Mouse (Mus musculus): ENCODE measurements around the gene Mettl7a3.
"Not testable (repeated sequence)": the region's sequence is repeated elsewhere in the genome, so short reads cannot be mapped to it uniquely, and the experiment has no call there.

Gene Mettl7a3

GRCm38 (mm10) chr15:100320295-100320905 lies 14.3 kb upstream of the Mettl7a3 start:
- ChIA-PET CTCF (interaction anchor here in 2 of 4 experiments (0.6 to 1.7 kb wide), 11 partner anchors 12 to 282 kb away, joined by 3 to 7 read pairs (median 4); partner anchors contain the start of gene Dip2b (in 2 of the 2)), POLR2A (interaction anchor here in 3 of 4 experiments (0.5 to 2.7 kb wide), 12 partner anchors 12 to 596 kb away, joined by 3 to 7 read pairs (median 3); partner anchors contain the start of gene Tmprss12 (in 1 of the 3))

GRCm38 (mm10) chr15:100321134-100321533 lies 13.6 kb upstream of the Mettl7a3 start:
- ChIA-PET CTCF (interaction anchor here in 3 of 4 experiments (0.5 to 1.7 kb wide), 12 partner anchors 13 to 283 kb away, joined by 3 to 7 read pairs (median 4); partner anchors contain the start of gene Dip2b (in 2 of the 3)), POLR2A (interaction anchor here in 3 of 4 experiments (0.6 to 2.7 kb wide), 8 partner anchors 13 to 597 kb away, joined by 3 to 7 read pairs (median 3); no protein-coding TSS in a partner anchor)

GRCm38 (mm10) chr15:100324021-100324591 lies 10.6 kb upstream of the Mettl7a3 start:
- CTCF ChIA-PET = interaction anchor here (0.5 to 2.0 kb wide), 19 partner anchors 9 to 1688 kb away, joined by 3 to 9 read pairs (median 3); partner anchors contain the start of genes Dip2b (in 1 of the 4) and Mettl7a1 (in 1 of the 4)
- POLR2A ChIA-PET = interaction anchor here (0.5 to 1.8 kb wide), 29 partner anchors 9 to 724 kb away, joined by 3 to 8 read pairs (median 4); partner anchors contain the start of genes Atf1 (in 2 of the 4), Tmprss12 (in 2 of the 4) and Cox14 (in 1 of the 4)

GRCm38 (mm10) chr15:100325235-100325634 lies 9.5 kb upstream of the Mettl7a3 start:
- CTCF ChIA-PET = interaction anchor here in 2 of 4 experiments (1.0 to 1.3 kb wide), 3 partner anchors 44 to 126 kb away, joined by 3 read pairs; no protein-coding TSS in a partner anchor
- POLR2A ChIA-PET = interaction anchor here (0.6 to 1.6 kb wide), 14 partner anchors 21 to 600 kb away, joined by 3 to 6 read pairs (median 4); partner anchors contain the start of genes Atf1 (in 1 of the 4), Cox14 (in 1 of the 4) and Tmprss12 (in 1 of the 4)

- CTCF ChIA-PET = interaction anchor here in 3 of 4 experiments (0.6 to 1.0 kb wide), 11 partner anchors 16 to 288 kb away, joined by 3 to 28 read pairs (median 4); partner anchors contain the start of gene Dazap2 (in 1 of the 3)
- POLR2A ChIA-PET = interaction anchor here in 2 of 4 experiments (0.5 to 0.6 kb wide), 3 partner anchors 18 to 69 kb away, joined by 3 read pairs; no protein-coding TSS in a partner anchor
Observed at GRCm38 (mm10) chr15:100328089-100328488, 6.6 kb upstream of the Mettl7a3 start.

GRCm38 (mm10) chr15:100329336-100329735 lies 5.4 kb upstream of the Mettl7a3 start:
- POLR2A ChIA-PET = interaction anchor here in 1 of 4 experiments (0.6 kb wide), 1 partner anchor 23 kb away, joined by 4 read pairs; no protein-coding TSS in a partner anchor
- CTCF ChIA-PET = interaction anchor here in 1 of 4 experiments (0.6 kb wide), 1 partner anchor 96 kb away, joined by 3 read pairs; no protein-coding TSS in a partner anchor

GRCm38 (mm10) chr15:100330739-100331138 lies 4.0 kb upstream of the Mettl7a3 start:
- CTCF ChIA-PET = interaction anchor here in 1 of 4 experiments (0.6 kb wide), 1 partner anchor 37 kb away, joined by 3 read pairs; no protein-coding TSS in a partner anchor
- POLR2A ChIA-PET = interaction anchor here in 1 of 4 experiments (0.5 kb wide), 1 partner anchor 122 kb away, joined by 5 read pairs; no protein-coding TSS in a partner anchor

GRCm38 (mm10) chr15:100332077-100332961 lies 2.4 kb upstream of the Mettl7a3 start:
- POLR2A ChIA-PET, CTCF ChIA-PET: not testable (repeated sequence)

GRCm38 (mm10) chr15:100337328-100337727 lies 2.6 kb downstream of the Mettl7a3 start:
- CTCF ChIA-PET = interaction anchor here in 1 of 4 experiments (1.1 kb wide), 1 partner anchor 29 kb away, joined by 7 read pairs; no protein-coding TSS in a partner anchor
- POLR2A ChIA-PET = not testable (repeated sequence)

GRCm38 (mm10) chr15:100337847-100338246 lies 3.1 kb downstream of the Mettl7a3 start:
- ChIA-PET POLR2A (interaction anchor here in 3 of 4 experiments (0.5 to 0.6 kb wide), 5 partner anchors 29 to 345 kb away, joined by 3 to 5 read pairs (median 3); partner anchors contain the start of gene Tmprss12 (in 1 of the 3)), CTCF (interaction anchor here (0.5 to 1.6 kb wide), 15 partner anchors 10 to 1661 kb away, joined by 3 to 28 read pairs (median 4); partner anchors contain the start of gene Dip2b (in 1 of the 4))

GRCm38 (mm10) chr15:100341314-100341980 lies 6.7 kb downstream of the Mettl7a3 start:
- POLR2A ChIA-PET = interaction anchor here in 2 of 4 experiments (0.7 kb wide), 2 partner anchors 18 to 681 kb away, joined by 3 read pairs; no protein-coding TSS in a partner anchor
- CTCF ChIA-PET = interaction anchor here in 1 of 4 experiments (0.7 to 0.9 kb wide), 2 partner anchors 21 to 23 kb away, joined by 3 to 4 read pairs; no protein-coding TSS in a partner anchor

GRCm38 (mm10) chr15:100345484-100345883 lies 10.8 kb downstream of the Mettl7a3 start:
- CTCF ChIA-PET = no interaction called here

GRCm38 (mm10) chr15:100346761-100347160 lies 12.0 kb downstream of the Mettl7a3 start:
- CTCF ChIA-PET = interaction anchor here in 3 of 4 experiments (0.6 to 1.0 kb wide), 5 partner anchors 18 to 661 kb away, joined by 3 to 28 read pairs (median 7); no protein-coding TSS in a partner anchor

More at GRCm38 (mm10) chr15:100345484-100345883, 10.8 kb downstream of the Mettl7a3 start:
- POLR2A ChIA-PET = no interaction called here

GRCm38 (mm10) chr15:100349496-100349895 lies 14.8 kb downstream of the Mettl7a3 start:
- ChIA-PET POLR2A (interaction anchor here (0.6 to 1.4 kb wide), 6 partner anchors 15 to 933 kb away, joined by 3 to 5 read pairs (median 3); no protein-coding TSS in a partner anchor), CTCF (interaction anchor here in 2 of 4 experiments (0.9 kb wide), 2 partner anchors 21 kb away, joined by 3 to 6 read pairs; no protein-coding TSS in a partner anchor)

More at GRCm38 (mm10) chr15:100346761-100347160, 12.0 kb downstream of the Mettl7a3 start:
- POLR2A ChIA-PET = interaction anchor here in 3 of 4 experiments (0.6 to 1.2 kb wide), 7 partner anchors 12 to 361 kb away, joined by 3 to 5 read pairs (median 3); partner anchors contain the start of gene Mettl7a3 (in 1 of the 3)

GRCm38 (mm10) chr15:100351501-100352060 lies 16.9 kb downstream of the Mettl7a3 start:
- CTCF ChIA-PET = interaction anchor here in 1 of 4 experiments (1.5 kb wide), 1 partner anchor 17 kb away, joined by 6 read pairs; no protein-coding TSS in a partner anchor

GRCm38 (mm10) chr15:100352711-100353250 lies 18.1 kb downstream of the Mettl7a3 start, which contains the start of the genes Methig1 and Mettl7a2:
Gene Methig1, plus strand, starts transcription at chr15:100353149.
Gene Mettl7a2, plus strand, starts transcription at chr15:100353200.
- POLR2A ChIA-PET = interaction anchor here in 1 of 4 experiments (0.6 kb wide), 1 partner anchor 97 kb away, joined by 3 read pairs; no protein-coding TSS in a partner anchor
- CTCF ChIA-PET = interaction anchor here (0.6 to 1.5 kb wide), 5 partner anchors 19 to 446 kb away, joined by 3 to 8 read pairs (median 5); no protein-coding TSS in a partner anchor

More at GRCm38 (mm10) chr15:100351501-100352060, 16.9 kb downstream of the Mettl7a3 start:
- POLR2A ChIA-PET = interaction anchor here in 1 of 4 experiments (1.5 to 1.6 kb wide), 2 partner anchors 12 to 24 kb away, joined by 4 read pairs; partner anchors contain the start of gene Higd1c

All from embryonic stem cell, embryonic (primary cell).